Mouse (Mus musculus) myocyte (in vitro differentiated cells): ENCODE results near the gene Mcm8.

Experiments used
- CEBPB ChIP-seq: IDR thresholded peaks from 2 replicates; pipeline ENCODE4 v1.6.1; 2011; ENCODE audit warnings: mild to moderate bottlenecking, moderate library complexity; ENCODE audit not compliant: poor library complexity, insufficient read depth, severe bottlenecking
- MAX ChIP-seq: IDR thresholded peaks from one replicate; pipeline ENCODE4 v1.6.1; 2011; ENCODE audit warnings: low read depth, mild to moderate bottlenecking, control low read depth
- MYOG ChIP-seq, 3 experiments: IDR thresholded peaks; one replicate each; pipeline ENCODE4 v1.6.1; 2011; ENCODE audit warnings: control low read depth in 2 of 3, low read depth in 2 of 3, mild to moderate bottlenecking in 2 of 3; ENCODE audit not compliant: insufficient read length in 2 of 3, control insufficient read depth in 1 of 3, insufficient read depth in 1 of 3
- POLR2A ChIP-seq: IDR thresholded peaks from one replicate; pipeline ENCODE4 v1.6.1; 2011; ENCODE audit warnings: low read depth, mild to moderate bottlenecking, control low read depth, moderate library complexity; ENCODE audit not compliant: insufficient read length
- TCF12 ChIP-seq: IDR thresholded peaks from one replicate; pipeline ENCODE4 v1.6.1; 2011; ENCODE audit warnings: mild to moderate bottlenecking, control low read depth; ENCODE audit not compliant: poor library complexity, insufficient read depth, severe bottlenecking
- USF1 ChIP-seq: IDR thresholded peaks from one replicate; pipeline ENCODE4 v1.6.1; 2011; ENCODE audit warnings: low read depth, mild to moderate bottlenecking, control low read depth, moderate library complexity

DNA sequence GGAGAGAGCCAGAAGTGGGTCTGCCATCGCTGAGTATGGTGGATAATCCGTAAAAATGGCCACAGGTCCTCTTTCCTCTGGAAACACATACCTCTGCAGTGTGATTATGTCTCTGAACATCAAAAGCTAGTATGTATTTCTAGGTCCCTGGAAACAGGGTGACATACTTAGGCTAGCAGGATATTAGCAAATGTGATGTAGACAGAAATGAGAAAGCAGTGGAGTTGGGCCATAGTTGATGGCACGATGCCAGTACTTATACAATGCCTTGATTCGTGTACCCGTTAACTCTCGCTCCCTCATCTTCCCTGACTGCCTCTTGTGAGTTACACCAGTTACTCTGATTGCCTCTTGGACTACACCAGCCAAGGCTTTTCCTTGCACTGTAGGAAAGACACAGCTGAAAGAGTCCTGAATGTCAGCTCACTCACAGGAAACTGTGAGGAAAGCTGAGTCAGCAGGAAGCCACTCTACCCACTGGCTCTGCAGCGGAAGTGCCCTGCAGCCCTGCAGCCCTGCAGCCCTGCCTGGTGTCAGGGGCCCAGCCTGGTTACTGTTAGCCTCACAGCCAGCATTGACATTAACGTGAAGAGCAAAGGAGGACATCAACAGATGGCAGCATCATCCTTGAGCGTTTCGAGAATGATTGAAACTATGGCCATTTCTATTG is 57.9 kb downstream of the Mcm8 start:
- TF ChIP-seq POLR2A = no peak
- no peak for TF ChIP-seq USF1
- TF ChIP-seq MAX = no peak
- TF ChIP-seq TCF12 = no peak
- TF ChIP-seq MYOG (IDR thresholded peaks at IDR 0.05; ENCODE audit: control insufficient read depth in 1 of 3, insufficient read depth in 1 of 3, insufficient read length in 2 of 3, low read depth in 2 of 3) = no peak
- TF ChIP-seq CEBPB = no peak
